Mouse (Mus musculus) stomach, embryonic 14.5 days (tissue): ENCODE results near the gene Mrpl10. TPM values are rescaled to one million over a fixed set of nuclear protein-coding genes. Genes with fewer than 3 reads are reported as not detected.

Experiments used
- ATAC-seq: fragments of 200-750 bp; cut with Nextera tagmentation; 2 replicates; pipeline ENCODE4 v1.8.0; 2017; ENCODE audit warnings: low read depth, moderate TSS enrichment; ENCODE audit not compliant: insufficient number of reproducible peaks, insufficient read depth, low FRiP score
- H3K27ac ChIP-seq: fragments of 300-500 bp; sonication (generic); 2 replicates; pipeline ENCODE4 v1.5.1; 2014; ENCODE audit warnings: mild to moderate bottlenecking, low read length, moderate library complexity, mixed read lengths
- H3K27me3 ChIP-seq: fragments of 300-500 bp; sonication (generic); 2 replicates; pipeline ENCODE4 v1.6.1; 2014; ENCODE audit warnings: low read length, control low read depth, mixed read lengths; ENCODE audit not compliant: control insufficient read depth, insufficient read depth
- H3K36me3 ChIP-seq: fragments of 300-500 bp; sonication (generic); 2 replicates; pipeline ENCODE4 v1.6.1; 2014; ENCODE audit warnings: mild to moderate bottlenecking, control low read depth, low read length, moderate library complexity, mixed read lengths; ENCODE audit not compliant: control insufficient read depth, insufficient read depth
- H3K4me1 ChIP-seq: fragments of 300-500 bp; sonication (generic); 2 replicates; pipeline ENCODE4 v1.6.1; 2014; ENCODE audit warnings: low read length, control low read depth, mixed read lengths; ENCODE audit not compliant: control insufficient read depth, insufficient read depth
- H3K4me2 ChIP-seq: fragments of 300-500 bp; sonication (generic); replicated peaks from 2 replicates; pipeline ENCODE4 v1.6.1; 2014; ENCODE audit warnings: low read depth, low read length, control low read depth
- H3K4me3 ChIP-seq: fragments of 300-500 bp; sonication (generic); 2 replicates; pipeline ENCODE4 v1.5.1; 2014; ENCODE audit warnings: low read depth, low read length, control low read depth
- H3K9ac ChIP-seq: fragments of 300-500 bp; sonication (generic); replicated peaks from 2 replicates; pipeline ENCODE4 v1.6.1; 2014; ENCODE audit warnings: low read depth, mild to moderate bottlenecking, control low read depth, low read length, moderate library complexity, mixed read lengths
- H3K9me3 ChIP-seq: fragments of 300-500 bp; sonication (generic); 2 replicates; pipeline ENCODE4 v1.6.1; 2016; ENCODE audit warnings: low read depth, low read length, control low read depth; ENCODE audit not compliant: control insufficient read depth
- WGBS: fragments of 180-500 bp; shearing (Covaris S2); extraction: QIAGEN DNeasy Blood & Tissue Kit; methylation state at CpG from one replicate; pipeline ENCODE4 v1.1.7; 2014; 5-methylcytosine and 5-hydroxymethylcytosine counted together
- polyA plus RNA-seq: library from polyadenylated mRNA; unstranded; fragments of >200 nt; fragmentation: Nextera tagmentation; extraction: Ambion mirVana; gene quantifications from 2 replicates; pipeline ENCODE4 v1.2.1, GENCODE M21; 2014

Mrpl10 gene
- polyA plus RNA-seq, 1 experiment from 2014 or later, result 89.2 TPM

DNA sequence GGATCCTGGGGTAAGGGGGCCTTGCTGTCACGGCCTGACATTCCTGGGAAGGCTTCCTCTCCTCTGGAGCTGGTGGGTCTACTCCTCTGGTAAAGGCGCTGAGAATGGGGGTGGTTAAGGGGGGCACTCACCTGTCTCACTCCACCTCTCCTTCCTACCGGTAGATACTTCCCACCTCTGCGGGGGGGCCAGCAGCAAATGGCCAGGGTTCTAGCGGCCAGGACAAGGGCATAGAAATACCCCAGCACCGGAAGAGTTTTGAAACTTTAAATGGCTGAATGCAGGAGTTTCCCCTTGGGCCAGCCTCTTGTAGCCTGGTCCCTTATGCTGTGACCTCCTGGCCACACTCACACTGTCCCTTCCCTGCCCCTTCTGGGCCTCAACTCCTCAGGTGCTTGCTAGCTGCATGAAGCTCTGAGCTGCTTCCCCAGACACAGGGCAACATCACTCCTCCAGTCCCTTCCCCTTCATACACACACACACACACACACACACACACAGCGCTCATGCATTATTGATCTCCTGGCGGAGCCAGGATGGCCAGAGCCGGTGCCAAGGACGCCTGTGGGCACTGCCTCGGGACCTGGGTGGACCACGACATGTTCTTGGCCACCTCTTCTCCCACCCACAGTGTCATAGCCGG, 9.7 kb downstream of the Mrpl10 start:
- Histone ChIP-seq H3K4me1 (peaks cover 19% of the 10 kb centered on the region), H3K9me3 (no peaks in the 10 kb centered on the region), H3K4me3 (peak overlapping the region; percentile 72), H3K27me3 (no peaks in the 10 kb centered on the region), H3K27ac (peak overlapping the region; percentile 33; the same call in 1 of the 2 replicates), H3K36me3 (peaks cover 40% of the 10 kb centered on the region), H3K9ac (peak overlapping the region; percentile 83), H3K4me2 (peak overlapping the region; percentile 95)
- WGBS, result 21% methylated on average over 13 of the region's 13 CpGs
- ATAC-seq, result no peak

GRCm38 (mm10) chr11:97052219-97052646, 10.9 kb downstream of the Mrpl10 start:
- peak overlapping the region; percentile 95 for H3K4me2 ChIP-seq
- no peak overlapping the region for H3K9ac ChIP-seq
- no peak overlapping the region for H3K4me3 ChIP-seq
- 13% methylated on average over 11 of the region's 11 CpGs for WGBS
- H3K27ac ChIP-seq, result no peak overlapping the region
- ATAC-seq, result peak; percentile 34; the same call in 1 of the 2 replicates
- no peaks in the 10 kb centered on the region for H3K9me3 ChIP-seq
- peaks cover 42% of the 10 kb centered on the region for H3K36me3 ChIP-seq
- H3K4me1 ChIP-seq, result peaks cover 19% of the 10 kb centered on the region
- no peaks in the 10 kb centered on the region for H3K27me3 ChIP-seq

DNA sequence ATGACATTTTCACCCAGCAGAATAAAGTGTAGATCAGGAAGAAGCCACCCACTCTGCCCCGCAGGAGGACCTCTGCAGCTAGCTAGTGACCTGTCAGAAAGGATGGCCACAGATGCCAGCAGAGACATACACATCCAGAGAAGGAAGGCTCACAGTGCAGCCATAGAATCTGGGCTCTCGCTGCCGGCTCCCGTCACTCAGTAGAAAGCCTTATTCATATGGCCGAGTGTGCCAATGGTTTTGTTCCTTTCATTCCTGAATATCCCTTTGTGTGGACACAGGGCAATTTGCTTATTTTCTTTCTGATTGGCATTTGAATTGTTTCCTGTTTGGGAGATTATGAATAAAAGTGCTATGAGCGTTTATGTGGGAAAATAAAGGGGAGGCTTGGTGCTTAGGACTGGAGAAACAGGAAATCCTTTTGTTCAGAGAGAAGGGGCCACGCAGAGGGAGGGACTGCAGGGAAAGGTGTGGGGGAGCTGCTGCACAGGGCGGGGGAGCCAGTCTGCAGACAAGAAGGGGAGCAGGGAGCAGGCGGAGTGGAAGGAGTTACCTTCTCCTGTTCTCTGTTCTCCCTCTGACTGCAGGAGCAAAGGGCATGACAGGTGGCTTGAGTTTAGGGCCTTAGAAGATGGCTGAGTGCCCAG, 22.0 kb downstream of the Mrpl10 start:
- H3K27me3 ChIP-seq, result no peaks in the 10 kb centered on the region
- ATAC-seq, result no peak
- no peaks in the 10 kb centered on the region for H3K4me1 ChIP-seq
- WGBS, result 50% methylated on average over 9 of the region's 9 CpGs
- H3K4me3 ChIP-seq, result no peak overlapping the region
- H3K9me3 ChIP-seq, result no peaks in the 10 kb centered on the region
- no peak overlapping the region for H3K4me2 ChIP-seq
- no peaks in the 10 kb centered on the region; the same call in 1 of the 2 replicates for H3K36me3 ChIP-seq
- no peak overlapping the region for H3K9ac ChIP-seq
- H3K27ac ChIP-seq, result no peak overlapping the region; the same call in 1 of the 2 replicates

DNA sequence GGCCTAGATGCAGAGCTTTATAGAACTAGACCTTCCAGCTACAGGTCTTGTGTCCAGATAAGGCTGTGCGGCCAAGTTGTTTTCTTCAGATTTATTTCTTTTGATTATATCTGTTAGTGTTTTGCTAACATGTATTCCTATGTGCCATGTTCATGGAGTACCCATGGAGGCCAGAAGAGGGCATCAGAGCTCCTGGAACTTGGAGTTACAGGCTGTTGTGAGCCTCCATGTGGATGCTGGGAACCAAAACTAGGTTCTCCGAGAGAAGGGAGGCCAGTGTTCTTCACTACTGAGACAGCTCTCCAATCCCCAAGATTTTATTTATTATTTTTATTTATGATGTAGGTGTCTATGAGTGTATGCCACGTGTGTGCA, 22.5 kb downstream of the Mrpl10 start:
- Histone ChIP-seq H3K9me3 (no peaks in the 10 kb centered on the region), H3K9ac (no peak overlapping the region), H3K27ac (no peak overlapping the region; the same call in 1 of the 2 replicates), H3K4me3 (no peak overlapping the region), H3K4me2 (no peak overlapping the region), H3K27me3 (no peaks in the 10 kb centered on the region), H3K4me1 (no peaks in the 10 kb centered on the region), H3K36me3 (no peaks in the 10 kb centered on the region; the same call in 1 of the 2 replicates)
- no peak for ATAC-seq
- 84% methylated on average over 3 of the region's 3 CpGs for WGBS

DNA sequence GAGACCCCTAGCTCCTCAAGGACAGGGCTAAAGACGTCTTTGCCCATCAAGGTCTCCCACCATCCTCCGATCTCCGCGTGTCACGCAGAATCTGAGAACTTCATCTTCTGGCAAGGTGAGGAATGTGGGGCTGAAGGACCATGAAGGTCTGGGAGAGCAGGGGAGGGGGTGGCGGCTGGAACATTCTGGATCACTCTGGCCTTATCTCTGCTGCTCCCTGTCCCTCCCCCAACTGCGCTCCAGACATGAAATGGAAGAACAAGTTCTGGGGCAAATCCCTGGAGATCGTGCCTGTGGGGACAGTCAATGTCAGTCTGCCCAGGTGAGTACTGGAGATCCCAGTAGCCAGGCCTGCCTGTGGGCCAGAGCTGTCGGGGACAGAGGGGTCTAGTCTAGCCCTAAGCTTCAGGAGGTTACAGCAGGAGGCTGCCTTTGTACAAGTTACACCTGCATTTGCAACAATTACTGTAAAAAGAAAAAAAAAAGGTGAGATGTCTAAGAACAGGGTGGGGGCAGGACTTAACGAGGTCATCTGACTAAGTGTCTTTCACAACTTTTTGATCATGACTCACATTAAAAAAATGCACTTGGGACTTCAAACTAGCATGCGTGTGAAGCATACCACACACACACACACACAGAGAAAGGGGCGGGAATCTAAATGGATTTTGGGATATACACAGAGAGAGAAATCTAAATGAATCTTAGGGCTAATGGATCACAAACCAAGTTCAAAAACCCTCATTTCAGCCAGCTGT, 24.4 kb downstream of the Mrpl10 start:
- ATAC-seq, result no peak
- 82% methylated on average over 12 of the region's 12 CpGs for WGBS

DNA sequence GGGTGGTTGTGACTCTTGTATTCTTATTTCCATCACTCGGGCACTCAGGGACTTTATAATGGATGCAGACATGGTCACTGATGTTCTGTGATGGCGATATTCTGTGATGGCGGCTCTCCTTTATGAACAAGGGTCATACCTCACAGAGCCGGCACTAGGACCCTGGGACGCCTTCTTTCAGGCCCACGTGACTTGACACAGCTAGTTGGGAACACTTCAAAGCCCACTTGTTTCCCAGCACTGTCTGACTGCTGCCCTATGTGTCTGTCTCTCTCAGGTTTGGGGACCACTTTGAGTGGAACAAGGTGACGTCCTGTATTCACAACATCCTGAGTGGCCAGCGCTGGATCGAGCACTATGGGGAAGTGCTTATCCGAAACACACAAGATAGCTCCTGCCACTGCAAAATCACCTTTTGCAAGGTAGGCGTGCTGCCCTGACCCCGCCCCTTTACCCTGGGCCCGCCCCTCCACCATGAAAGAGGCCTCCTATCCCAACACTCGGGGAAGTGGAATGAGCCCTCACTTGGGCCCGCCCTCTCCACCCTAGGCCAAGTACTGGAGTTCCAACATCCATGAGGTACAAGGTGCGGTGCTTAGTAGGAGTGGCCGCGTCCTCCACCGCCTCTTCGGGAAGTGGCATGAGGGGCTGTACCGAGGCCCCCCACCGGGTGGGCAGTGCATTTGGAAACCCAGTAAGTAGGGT, 25.4 kb downstream of the Mrpl10 start:
- no peak overlapping the region for H3K27ac ChIP-seq
- no peaks in the 10 kb centered on the region for H3K9me3 ChIP-seq
- H3K4me1 ChIP-seq, result no peaks in the 10 kb centered on the region
- H3K36me3 ChIP-seq, result no peaks in the 10 kb centered on the region; the same call in 1 of the 2 replicates
- no peak for ATAC-seq
- H3K4me3 ChIP-seq, result no peak overlapping the region
- no peak overlapping the region for H3K9ac ChIP-seq
- no peak overlapping the region for H3K4me2 ChIP-seq
- no peaks in the 10 kb centered on the region for H3K27me3 ChIP-seq
- WGBS, result 51% methylated on average over 22 of the region's 22 CpGs

More for the DNA sequence above, 24.4 kb downstream of the Mrpl10 start:
- Histone ChIP-seq H3K4me2 (no peak overlapping the region), H3K9ac (no peak overlapping the region), H3K27ac (no peak overlapping the region), H3K27me3 (no peaks in the 10 kb centered on the region), H3K4me1 (no peaks in the 10 kb centered on the region), H3K36me3 (no peaks in the 10 kb centered on the region; the same call in 1 of the 2 replicates), H3K9me3 (no peaks in the 10 kb centered on the region), H3K4me3 (no peak overlapping the region)

DNA sequence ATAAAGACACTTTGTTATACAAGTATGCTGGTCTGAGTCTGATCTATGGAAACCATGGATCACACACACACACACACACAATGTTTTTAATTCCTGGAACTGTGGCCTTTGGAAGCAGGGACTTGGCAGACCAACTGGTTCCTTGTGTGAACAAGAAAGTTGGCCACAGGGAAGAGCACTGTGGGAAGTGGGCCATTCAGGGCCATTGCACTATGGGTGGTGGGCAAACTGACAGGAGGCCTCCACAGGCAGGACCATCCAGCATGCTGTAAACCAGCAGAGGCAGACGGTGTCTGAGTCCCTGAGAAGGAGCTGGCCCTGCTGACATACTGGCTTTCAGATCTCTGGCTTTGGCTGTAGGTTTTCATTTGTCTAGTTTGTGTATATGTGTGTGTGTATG, 28.0 kb downstream of the Mrpl10 start:
- no peaks in the 10 kb centered on the region for H3K4me1 ChIP-seq
- no peaks in the 10 kb centered on the region for H3K9me3 ChIP-seq
- no peak overlapping the region for H3K27ac ChIP-seq
- 61% methylated on average over 1 of the region's 1 CpGs for WGBS
- H3K36me3 ChIP-seq, result no peaks in the 10 kb centered on the region; the same call in 1 of the 2 replicates
- no peaks in the 10 kb centered on the region for H3K27me3 ChIP-seq
- no peak for ATAC-seq
- H3K9ac ChIP-seq, result no peak overlapping the region
- H3K4me3 ChIP-seq, result no peak overlapping the region
- no peak overlapping the region for H3K4me2 ChIP-seq

GRCm38 (mm10) chr11:97069770-97070169, 28.4 kb downstream of the Mrpl10 start:
- Histone ChIP-seq H3K4me3 (no peak overlapping the region), H3K9me3 (no peaks in the 10 kb centered on the region), H3K27me3 (no peaks in the 10 kb centered on the region), H3K36me3 (no peaks in the 10 kb centered on the region; the same call in 1 of the 2 replicates), H3K4me1 (no peaks in the 10 kb centered on the region), H3K9ac (no peak overlapping the region), H3K27ac (no peak overlapping the region), H3K4me2 (no peak overlapping the region)
- no peak for ATAC-seq
- 76% methylated on average over 2 of the region's 2 CpGs for WGBS
